Mouse (Mus musculus): Measurements from ENCODE around the gene Rpl7l1. TPM values are rescaled to one million over a fixed set of nuclear protein-coding genes. Genes with fewer than 3 reads are reported as not detected.
A peak's percentile ranks its signal among the peaks of the same experiment; 100 is the strongest.
"Not testable (repeated sequence)": the region's sequence is repeated elsewhere in the genome, so short reads cannot be mapped to it uniquely, and the experiment has no call there.

The Rpl7l1 gene
- polyA plus RNA-seq, 1 experiment from 2014 or later = 84.6 TPM

- 84% methylated on average over 11 of the region's 11 CpGs for WGBS
- ATAC-seq (ENCODE audit: insufficient number of reproducible peaks, insufficient read depth, low FRiP score, low read depth) = no peak
- Histone ChIP-seq H3K9ac (ENCODE audit: low read length) (no peak overlapping the region), H3K27me3 (ENCODE audit: control insufficient read depth, insufficient read depth, low read length) (no peaks in the 10 kb centered on the region), H3K4me3 (ENCODE audit: control insufficient read depth in 1 of 2, insufficient read depth in 1 of 2, low read depth in 1 of 2, low read length in 2 of 2) (no peak overlapping the region), H3K27ac (replicated peaks in 1 of 2; ENCODE audit: control insufficient read depth in 1 of 2, insufficient read depth in 1 of 2, low read depth in 2 of 2, low read length in 2 of 2) (no peak overlapping the region), H3K4me2 (ENCODE audit: low read length) (no peak overlapping the region), H3K4me1 (ENCODE audit: control insufficient read depth in 2 of 2, insufficient read depth in 2 of 2, low read length in 2 of 2) (peaks cover 3 to 14% of the 10 kb centered on the region in 2 experiments), H3K9me3 (ENCODE audit: control insufficient read depth, low read length) (no peaks in the 10 kb centered on the region), H3K36me3 (ENCODE audit: control insufficient read depth, insufficient read depth, low read length) (peaks cover 14% of the 10 kb centered on the region)
Measured at GRCm38 (mm10) chr17:46770546-46770945, 11.9 kb downstream of the Rpl7l1 start.

- H3K9ac ChIP-seq (ENCODE audit: low read length) = no peak overlapping the region
- H3K4me1 ChIP-seq (ENCODE audit: control insufficient read depth in 2 of 2, insufficient read depth in 2 of 2, low read length in 2 of 2) = peaks cover 3 to 6% of the 10 kb centered on the region in 2 experiments; a peak in 2 of 4 replicates
- no peak overlapping the region for H3K4me2 ChIP-seq (ENCODE audit: low read length)
- H3K27ac ChIP-seq (replicated peaks in 1 of 2; ENCODE audit: control insufficient read depth in 1 of 2, insufficient read depth in 1 of 2, low read depth in 2 of 2, low read length in 2 of 2) = no peak overlapping the region
- no peaks in the 10 kb centered on the region for H3K27me3 ChIP-seq (ENCODE audit: control insufficient read depth, insufficient read depth, low read length)
- no peak overlapping the region for H3K4me3 ChIP-seq (ENCODE audit: control insufficient read depth in 1 of 2, insufficient read depth in 1 of 2, low read depth in 1 of 2, low read length in 2 of 2)
- WGBS = 55% methylated on average over 8 of the region's 8 CpGs
- ATAC-seq (ENCODE audit: insufficient number of reproducible peaks, insufficient read depth, low FRiP score, low read depth) = no peak
- H3K36me3 ChIP-seq (ENCODE audit: control insufficient read depth, insufficient read depth, low read length) = no peaks in the 10 kb centered on the region
- no peaks in the 10 kb centered on the region for H3K9me3 ChIP-seq (ENCODE audit: control insufficient read depth, low read length)
Measured at GRCm38 (mm10) chr17:46767868-46768267, 14.6 kb downstream of the Rpl7l1 start.

DNA sequence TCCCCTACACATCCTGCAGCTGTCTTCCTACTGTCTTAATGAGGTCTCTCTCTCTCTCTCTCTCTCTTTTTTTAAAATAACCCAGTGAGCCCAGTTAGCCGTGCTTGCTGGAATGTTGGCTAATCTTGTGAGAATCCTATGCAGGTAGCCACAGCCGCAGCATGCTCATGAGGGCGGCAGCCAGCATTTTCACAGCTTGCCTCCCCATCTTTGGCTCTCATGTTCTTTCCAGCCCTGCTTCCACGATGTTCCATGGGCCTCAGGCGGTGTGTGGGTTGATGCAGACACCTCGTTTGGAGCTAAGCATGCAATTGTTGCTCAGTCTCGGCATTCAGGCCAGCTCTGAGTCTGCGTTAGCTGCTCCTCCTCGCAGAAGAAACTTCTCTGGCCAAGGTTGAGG, 17.6 kb downstream of the Rpl7l1 start:
- H3K4me2 ChIP-seq (ENCODE audit: low read length); ATAC-seq (ENCODE audit: insufficient number of reproducible peaks, insufficient read depth, low FRiP score, low read depth); H3K4me3 ChIP-seq (ENCODE audit: control insufficient read depth in 1 of 2, insufficient read depth in 1 of 2, low read depth in 1 of 2, low read length in 2 of 2); H3K9ac ChIP-seq (ENCODE audit: low read length); H3K27me3 ChIP-seq (ENCODE audit: control insufficient read depth, insufficient read depth, low read length); H3K36me3 ChIP-seq (ENCODE audit: control insufficient read depth, insufficient read depth, low read length); H3K9me3 ChIP-seq (ENCODE audit: control insufficient read depth, low read length); H3K27ac ChIP-seq (replicated peaks in 1 of 2; ENCODE audit: control insufficient read depth in 1 of 2, insufficient read depth in 1 of 2, low read depth in 2 of 2, low read length in 2 of 2); H3K4me1 ChIP-seq (ENCODE audit: control insufficient read depth in 2 of 2, insufficient read depth in 2 of 2, low read length in 2 of 2): not testable (repeated sequence)
- 63% methylated on average over 9 of the region's 9 CpGs for WGBS

- H3K9ac ChIP-seq (ENCODE audit: low read length) = no peak within 1 kb of the TSS
- no peaks in the 10 kb centered on the region for H3K9me3 ChIP-seq (ENCODE audit: control insufficient read depth, low read length)
- no peaks in the 10 kb centered on the region for H3K27me3 ChIP-seq (ENCODE audit: control insufficient read depth, insufficient read depth, low read length)
- no peak within 1 kb of the TSS for H3K4me3 ChIP-seq (ENCODE audit: control insufficient read depth in 1 of 2, insufficient read depth in 1 of 2, low read depth in 1 of 2, low read length in 2 of 2)
- no peaks in the 10 kb centered on the region for H3K4me1 ChIP-seq (ENCODE audit: control insufficient read depth in 2 of 2, insufficient read depth in 2 of 2, low read length in 2 of 2)
- WGBS = 40% methylated on average over 2 of the region's 2 CpGs
- no peak within 1 kb of the TSS for H3K4me2 ChIP-seq (ENCODE audit: low read length)
- ATAC-seq (ENCODE audit: insufficient number of reproducible peaks, insufficient read depth, low FRiP score, low read depth) = no peak
- no peaks in the 10 kb centered on the region for H3K36me3 ChIP-seq (ENCODE audit: control insufficient read depth, insufficient read depth, low read length)
- no peak within 1 kb of the TSS for H3K27ac ChIP-seq (replicated peaks in 1 of 2; ENCODE audit: control insufficient read depth in 1 of 2, insufficient read depth in 1 of 2, low read depth in 2 of 2, low read length in 2 of 2)
Measured at GRCm38 (mm10) chr17:46763544-46763943, 18.9 kb downstream of the Rpl7l1 start, which contains the start of gene Ptcra. TSS of gene Ptcra (minus strand) at chr17:46763712.

DNA sequence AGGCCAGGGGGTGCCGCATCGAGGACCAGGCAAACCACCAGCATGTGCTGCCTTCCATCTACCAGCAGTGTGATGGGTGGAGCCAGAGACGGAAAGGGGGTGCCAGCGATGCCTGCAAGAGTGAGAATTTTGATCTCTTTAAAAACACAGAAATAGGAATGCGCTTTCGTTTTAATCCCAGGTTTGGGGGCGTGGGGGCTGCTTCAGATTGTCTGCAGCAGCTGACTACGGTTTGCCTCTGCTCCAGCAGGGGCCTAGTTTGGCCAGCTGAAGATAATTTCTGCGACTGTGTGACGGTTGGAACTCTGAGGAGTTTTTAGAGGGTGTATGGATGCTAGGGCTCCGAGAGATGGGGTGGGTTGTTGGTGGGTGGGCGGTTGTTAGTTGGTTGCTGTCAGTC, 23.7 kb downstream of the Rpl7l1 start:
- ATAC-seq (ENCODE audit: insufficient number of reproducible peaks, insufficient read depth, low FRiP score, low read depth) = no peak
- H3K27ac ChIP-seq (replicated peaks in 1 of 2; ENCODE audit: control insufficient read depth in 1 of 2, insufficient read depth in 1 of 2, low read depth in 2 of 2, low read length in 2 of 2) = no peak overlapping the region
- no peaks in the 10 kb centered on the region for H3K4me1 ChIP-seq (ENCODE audit: control insufficient read depth in 2 of 2, insufficient read depth in 2 of 2, low read length in 2 of 2)
- no peak overlapping the region for H3K4me2 ChIP-seq (ENCODE audit: low read length)
- H3K9me3 ChIP-seq (ENCODE audit: control insufficient read depth, low read length) = no peaks in the 10 kb centered on the region
- no peaks in the 10 kb centered on the region for H3K36me3 ChIP-seq (ENCODE audit: control insufficient read depth, insufficient read depth, low read length)
- H3K4me3 ChIP-seq (ENCODE audit: control insufficient read depth in 1 of 2, insufficient read depth in 1 of 2, low read depth in 1 of 2, low read length in 2 of 2) = no peak overlapping the region
- no peaks in the 10 kb centered on the region for H3K27me3 ChIP-seq (ENCODE audit: control insufficient read depth, insufficient read depth, low read length)
- no peak overlapping the region for H3K9ac ChIP-seq (ENCODE audit: low read length)
- WGBS = 75% methylated on average over 12 of the region's 12 CpGs

DNA sequence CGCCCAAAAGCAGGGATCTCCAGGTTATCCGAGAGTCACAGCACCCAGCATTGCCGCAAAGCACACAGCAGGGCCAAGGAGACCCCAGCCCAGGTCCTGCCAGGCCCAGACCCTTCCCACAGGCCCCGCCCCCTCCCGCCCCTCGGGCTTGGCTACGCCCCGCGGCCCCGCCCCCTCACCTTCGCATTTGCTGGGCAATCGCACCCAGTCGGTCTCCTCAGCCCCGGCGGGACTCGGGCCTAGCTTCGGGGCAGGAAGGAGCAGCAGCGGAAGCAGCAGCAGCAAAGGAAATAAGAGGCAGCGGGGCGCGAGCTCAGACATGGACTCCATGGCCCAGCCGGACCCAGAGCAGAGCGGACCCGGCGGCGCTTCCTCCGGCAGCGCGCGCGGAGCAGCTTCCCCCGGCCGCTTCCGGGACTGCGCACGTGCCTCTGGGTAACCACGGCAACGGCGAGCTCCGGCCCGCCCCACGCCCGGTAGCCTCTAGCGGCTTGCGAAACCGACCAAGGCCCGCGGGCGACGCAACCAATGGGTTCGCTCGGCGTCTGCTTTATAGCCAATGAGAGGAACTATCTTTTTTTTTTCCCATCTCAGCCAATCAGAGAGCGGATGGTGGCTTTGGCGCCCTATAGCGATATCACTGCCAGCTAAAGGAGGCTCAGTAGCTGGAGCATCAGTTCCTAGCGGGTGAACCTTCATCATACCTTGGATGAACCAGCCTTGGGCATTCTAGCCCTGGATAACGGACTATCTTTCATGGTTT, 30.5 kb downstream of the Rpl7l1 start, which contains the start of gene Cnpy3:
Gene Cnpy3 (minus strand): TSS at position 421 of the 763 bp plus-strand sequence.
- Histone ChIP-seq H3K27ac (replicated peaks in 1 of 2; ENCODE audit: control insufficient read depth in 1 of 2, insufficient read depth in 1 of 2, low read depth in 2 of 2, low read length in 2 of 2) (peak within 1 kb of the TSS; percentile 84 to 86), H3K9me3 (ENCODE audit: control insufficient read depth, low read length) (no peaks in the 10 kb centered on the region), H3K4me3 (ENCODE audit: control insufficient read depth in 1 of 2, insufficient read depth in 1 of 2, low read depth in 1 of 2, low read length in 2 of 2) (peak within 1 kb of the TSS; percentile 70 to 89), H3K36me3 (ENCODE audit: control insufficient read depth, insufficient read depth, low read length) (peaks cover 5% of the 10 kb centered on the region), H3K27me3 (ENCODE audit: control insufficient read depth, insufficient read depth, low read length) (no peaks in the 10 kb centered on the region), H3K4me2 (ENCODE audit: low read length) (peak within 1 kb of the TSS; percentile 83), H3K9ac (ENCODE audit: low read length) (peak within 1 kb of the TSS; percentile 80), H3K4me1 (ENCODE audit: control insufficient read depth in 2 of 2, insufficient read depth in 2 of 2, low read length in 2 of 2) (peaks cover 5 to 8% of the 10 kb centered on the region in 2 experiments)
- peak; percentile 98 for ATAC-seq (ENCODE audit: insufficient number of reproducible peaks, insufficient read depth, low FRiP score, low read depth)
- under 1% methylated on average over 55 of the region's 58 CpGs for WGBS

GRCm38 (mm10) chr17:46751056-46751793, 31.2 kb downstream of the Rpl7l1 start:
- peak overlapping the region; percentile 84 to 86 for H3K27ac ChIP-seq (replicated peaks in 1 of 2; ENCODE audit: control insufficient read depth in 1 of 2, insufficient read depth in 1 of 2, low read depth in 2 of 2, low read length in 2 of 2)
- peak overlapping the region; percentile 83 for H3K4me2 ChIP-seq (ENCODE audit: low read length)
- H3K27me3 ChIP-seq (ENCODE audit: control insufficient read depth, insufficient read depth, low read length) = no peaks in the 10 kb centered on the region
- H3K36me3 ChIP-seq (ENCODE audit: control insufficient read depth, insufficient read depth, low read length) = peaks cover 13% of the 10 kb centered on the region
- H3K4me3 ChIP-seq (ENCODE audit: control insufficient read depth in 1 of 2, insufficient read depth in 1 of 2, low read depth in 1 of 2, low read length in 2 of 2) = peak overlapping the region; percentile 70 to 89
- 30% methylated on average over 16 of the region's 16 CpGs for WGBS
- peak overlapping the region; percentile 80 for H3K9ac ChIP-seq (ENCODE audit: low read length)
- H3K4me1 ChIP-seq (ENCODE audit: control insufficient read depth in 2 of 2, insufficient read depth in 2 of 2, low read length in 2 of 2) = peaks cover 5 to 8% of the 10 kb centered on the region in 2 experiments
- no peaks in the 10 kb centered on the region for H3K9me3 ChIP-seq (ENCODE audit: control insufficient read depth, low read length)
- ATAC-seq (ENCODE audit: insufficient number of reproducible peaks, insufficient read depth, low FRiP score, low read depth) = 0 out of 2 replicates have a peak, but pooled peaks have one; percentile 1
